Mouse (Mus musculus) CH12.LX (cell line): ENCODE results near the gene Tspyl4. TPM values are rescaled to one million over a fixed set of nuclear protein-coding genes. Genes with fewer than 3 reads are reported as not detected.
A peak's percentile ranks its signal among the peaks of the same experiment; 100 is the strongest.

ENCODE experiments used
- DNase-seq: peaks from one replicate; pipeline ENCODE4 v3.0.0-alpha.2; 2013; ENCODE audit errors: extremely low read depth
- H3K27ac ChIP-seq: 2 replicates; pipeline ENCODE4 v1.5.1; 2012; ENCODE audit warnings: low read depth, mild to moderate bottlenecking, control low read depth, moderate library complexity; ENCODE audit not compliant: insufficient read depth
- H3K27me3 ChIP-seq: replicated peaks from 2 replicates; pipeline ENCODE3; 2012; ENCODE audit warnings: inconsistent platforms
- H3K36me3 ChIP-seq, 2 experiments: replicated peaks in 1 of 2; 2 replicates each; pipeline versions ENCODE3 to v1.6.1; 2012; ENCODE audit warnings: inconsistent platforms in 1 of 2, low read length in 1 of 2, mild to moderate bottlenecking in 1 of 2, mixed read lengths in 1 of 2, moderate library complexity in 1 of 2; ENCODE audit not compliant: control insufficient read depth in 1 of 2, insufficient read depth in 1 of 2
- H3K4me1 ChIP-seq, 2 experiments: 2 replicates each; pipeline ENCODE4 v1.6.1; 2012; ENCODE audit warnings: inconsistent platforms in 1 of 2, moderate library complexity in 1 of 2; ENCODE audit not compliant: insufficient read depth in 2 of 2, control insufficient read depth in 1 of 2
- H3K4me2 ChIP-seq: 2 replicates; pipeline ENCODE4 v1.6.1; 2012; ENCODE audit warnings: low read depth, mild to moderate bottlenecking, control low read depth; ENCODE audit not compliant: poor library complexity, insufficient read depth, severe bottlenecking
- H3K4me3 ChIP-seq, 3 experiments: fragments of 150-350 bp in 1 of 3; sonication (generic) in 1 of 3; replicated peaks in 1 of 3; 2 replicates each; pipeline versions ENCODE3 to v1.5.1; 2011 to 2012; ENCODE audit warnings: low read depth in 2 of 3, low read length in 2 of 3, mild to moderate bottlenecking in 2 of 3, moderate library complexity in 2 of 3, control low read depth in 1 of 3, improper control_type of control experiment in 1 of 3, inconsistent platforms in 1 of 3, mixed read lengths in 1 of 3; ENCODE audit not compliant: poor library complexity in 1 of 3
- H3K79me2 ChIP-seq: replicated peaks from 2 replicates; pipeline ENCODE4 v1.6.1; 2012; ENCODE audit warnings: mild to moderate bottlenecking, moderate library complexity; ENCODE audit not compliant: control insufficient read depth, poor library complexity, insufficient read depth, severe bottlenecking; ENCODE audit errors: extremely low read depth
- H3K9ac ChIP-seq: 2 replicates; pipeline ENCODE4 v1.6.1; 2012; ENCODE audit warnings: low read depth, mild to moderate bottlenecking, control low read depth, moderate library complexity; ENCODE audit not compliant: insufficient read depth
- H3K9me3 ChIP-seq: replicated peaks from 2 replicates; pipeline ENCODE3; 2012; ENCODE audit warnings: low read length, inconsistent platforms, mixed read lengths
- CHD1 ChIP-seq: IDR thresholded peaks from 2 replicates; pipeline ENCODE4 v1.6.1; 2012; ENCODE audit warnings: low read depth, low read length, improper control_type of control experiment, inconsistent platforms
- CHD2 ChIP-seq: IDR thresholded peaks from 2 replicates; pipeline ENCODE4 v1.6.1; 2011; ENCODE audit warnings: low read length, improper control_type of control experiment
- CTCF ChIP-seq, 2 experiments: IDR thresholded peaks in 1 of 2; conservative IDR thresholded peaks in 1 of 2; 2 replicates each; pipeline ENCODE4 v1.5.1; 2011 to 2012; ENCODE audit warnings: low read depth in 2 of 2, low read length in 2 of 2, improper control_type of control experiment in 1 of 2, inconsistent platforms in 1 of 2, mild to moderate bottlenecking in 1 of 2, moderate library complexity in 1 of 2
- EP300 ChIP-seq: IDR thresholded peaks from 2 replicates; pipeline ENCODE4 v1.6.1; 2011; ENCODE audit warnings: low read length, improper control_type of control experiment
- ETS1 ChIP-seq: conservative IDR thresholded peaks from 2 replicates; pipeline ENCODE4 v1.6.1; 2012; ENCODE audit warnings: low read depth, mild to moderate bottlenecking, inconsistent platforms, low read length, improper control_type of control experiment, moderate library complexity
- JUND ChIP-seq: conservative IDR thresholded peaks from 2 replicates; pipeline ENCODE4 v1.6.1; 2011; ENCODE audit warnings: low read depth, low read length, improper control_type of control experiment
- MAX ChIP-seq: IDR thresholded peaks from 2 replicates; pipeline ENCODE4 v1.6.1; 2011; ENCODE audit warnings: low read length, improper control_type of control experiment
- MAZ ChIP-seq: IDR thresholded peaks from 2 replicates; pipeline ENCODE4 v1.6.1; 2012; ENCODE audit warnings: low read depth, mild to moderate bottlenecking, inconsistent platforms, low read length, improper control_type of control experiment, moderate library complexity
- MEF2A ChIP-seq: IDR thresholded peaks from 2 replicates; pipeline ENCODE4 v1.6.1; 2014; ENCODE audit warnings: low read depth, mild to moderate bottlenecking, inconsistent platforms, low read length, improper control_type of control experiment, borderline replicate concordance
- NELFE ChIP-seq: IDR thresholded peaks from 2 replicates; pipeline ENCODE4 v1.6.1; 2011; ENCODE audit warnings: low read depth, low read length, improper control_type of control experiment
- POLR2AphosphoS2 ChIP-seq: IDR thresholded peaks from 2 replicates; pipeline ENCODE4 v1.6.1; 2011; ENCODE audit warnings: low read depth, low read length, improper control_type of control experiment
- RCOR1 ChIP-seq: conservative IDR thresholded peaks from 2 replicates; pipeline ENCODE4 v1.6.1; 2012; ENCODE audit warnings: low read depth, mild to moderate bottlenecking, inconsistent platforms, low read length, improper control_type of control experiment
- SIN3A ChIP-seq: IDR thresholded peaks from 2 replicates; pipeline ENCODE4 v1.6.1; 2012; ENCODE audit warnings: low read length, improper control_type of control experiment, inconsistent platforms
- TBP ChIP-seq: conservative IDR thresholded peaks from 2 replicates; pipeline ENCODE4 v1.6.1; 2011; ENCODE audit warnings: low read depth, low read length, improper control_type of control experiment
- TCF12 ChIP-seq: IDR thresholded peaks from 2 replicates; pipeline ENCODE4 v1.6.1; 2014; ENCODE audit warnings: low read depth, mild to moderate bottlenecking, inconsistent platforms, low read length, improper control_type of control experiment
- USF2 ChIP-seq: conservative IDR thresholded peaks from 2 replicates; pipeline ENCODE4 v1.6.1; 2011; ENCODE audit warnings: low read depth, low read length, improper control_type of control experiment
- ZKSCAN1 ChIP-seq: IDR thresholded peaks from 2 replicates; pipeline ENCODE4 v1.6.1; 2012; ENCODE audit warnings: low read depth, inconsistent platforms, low read length, improper control_type of control experiment, borderline replicate concordance
- ZNF384 ChIP-seq: IDR thresholded peaks from 2 replicates; pipeline ENCODE4 v1.6.1; 2012; ENCODE audit warnings: low read depth, low read length, improper control_type of control experiment, inconsistent platforms
- dilution Hi-C: fragments of 300-500 bp; cut with MboI; formaldehyde crosslinking; loops from 2 replicates; pipeline ENCODE4 v1.14.3; 2020; ENCODE audit warnings: low sequenced_read_pairs; ENCODE audit not compliant: extremely low pct_unique_long_range_greater_than_20kb, extremely low pct_ligation_motif_present
- in situ Hi-C: fragments of 300-500 bp; cut with MboI; formaldehyde crosslinking; loops from 3 replicates; pipeline ENCODE4 v1.14.3; 2019; ENCODE audit warnings: low sequenced_read_pairs, low pct_ligation_motif_present, low pct_unique_long_range_greater_than_20kb, mixed read lengths
- polyA plus RNA-seq: library from polyadenylated mRNA; unstranded; fragments of >175 nt; gene quantifications from 2 replicates; pipeline ENCODE4 v1.2.1, GENCODE M21; 2012; ENCODE audit warnings: low read depth; ENCODE audit not compliant: insufficient read length
- total RNA-seq, 2 experiments: library from RNA; depleted of rRNA; stranded (reverse); fragments of 300-350 nt in 1 of 2; fragments of >200 nt in 1 of 2; gene quantifications; 2 replicates each; pipeline ENCODE4 v1.2.3; 2012 to 2014

Tspyl4 gene
- total and polyA plus RNA-seq, 3 experiments: 3.7 to 17.9 (median 9.8) TPM

GRCm38 (mm10) chr10:34316571-34317216, 19.5 kb downstream of the Tspyl4 start:
- Histone ChIP-seq H3K27me3 (no peaks in the 10 kb centered on the region), H3K4me2 (no peak overlapping the region), H3K27ac (no peak overlapping the region), H3K4me1 (peaks cover 0 to 10% of the 10 kb centered on the region in 2 experiments; a peak in 2 of 4 replicates), H3K9me3 (no peaks in the 10 kb centered on the region), H3K9ac (no peak overlapping the region), H3K4me3 (no peak overlapping the region), H3K36me3 (peaks cover 3 to 47% of the 10 kb centered on the region in 2 experiments), H3K79me2 (no peaks in the 10 kb centered on the region)
- TF ChIP-seq RCOR1: no peak
- 0 out of 2 replicates have a peak, but pooled peaks have one; percentile 41 for TF ChIP-seq CHD2
- in situ Hi-C loops: no loop called here
- DNase-seq: peak; percentile 13
- dilution Hi-C loops: no loop called here

GRCm38 (mm10) chr10:34317217-34317606, 20.0 kb downstream of the Tspyl4 start:
- no peaks in the 10 kb centered on the region for H3K27me3 ChIP-seq
- peaks cover 6 to 48% of the 10 kb centered on the region in 2 experiments for H3K36me3 ChIP-seq
- no peak overlapping the region for H3K27ac ChIP-seq
- dilution Hi-C loops: no loop called here
- peaks cover 0 to 10% of the 10 kb centered on the region in 2 experiments; a peak in 2 of 4 replicates for H3K4me1 ChIP-seq
- H3K9ac ChIP-seq: no peak overlapping the region
- no peaks in the 10 kb centered on the region for H3K79me2 ChIP-seq
- no peaks in the 10 kb centered on the region for H3K9me3 ChIP-seq
- DNase-seq: no peak
- TF ChIP-seq ETS1: no peak
- no peak for TF ChIP-seq MAX
- TF ChIP-seq ZKSCAN1: no peak
- no peak for TF ChIP-seq CHD1
- no peak for TF ChIP-seq USF2
- TF ChIP-seq NELFE: no peak
- no peak for TF ChIP-seq CHD2
- no peak for TF ChIP-seq MEF2A
- TF ChIP-seq TBP: no peak
- TF ChIP-seq CTCF (conservative IDR thresholded peaks at IDR 0.05 in 1 of 2, IDR thresholded peaks at IDR 0.05 in 1 of 2; ENCODE audit: low read depth in 2 of 2, low read length in 2 of 2): no peak
- no peak for TF ChIP-seq MAZ
- no peak for TF ChIP-seq JUND
- no peak for TF ChIP-seq RCOR1
- TF ChIP-seq SIN3A: no peak
- TF ChIP-seq TCF12: no peak
- no peak for TF ChIP-seq ZNF384
- no peak for TF ChIP-seq POLR2AphosphoS2
- no peak for TF ChIP-seq EP300
- H3K4me2 ChIP-seq: no peak overlapping the region
- H3K4me3 ChIP-seq: no peak overlapping the region
- in situ Hi-C loops: no loop called here
